In the genomic region with DNA sequence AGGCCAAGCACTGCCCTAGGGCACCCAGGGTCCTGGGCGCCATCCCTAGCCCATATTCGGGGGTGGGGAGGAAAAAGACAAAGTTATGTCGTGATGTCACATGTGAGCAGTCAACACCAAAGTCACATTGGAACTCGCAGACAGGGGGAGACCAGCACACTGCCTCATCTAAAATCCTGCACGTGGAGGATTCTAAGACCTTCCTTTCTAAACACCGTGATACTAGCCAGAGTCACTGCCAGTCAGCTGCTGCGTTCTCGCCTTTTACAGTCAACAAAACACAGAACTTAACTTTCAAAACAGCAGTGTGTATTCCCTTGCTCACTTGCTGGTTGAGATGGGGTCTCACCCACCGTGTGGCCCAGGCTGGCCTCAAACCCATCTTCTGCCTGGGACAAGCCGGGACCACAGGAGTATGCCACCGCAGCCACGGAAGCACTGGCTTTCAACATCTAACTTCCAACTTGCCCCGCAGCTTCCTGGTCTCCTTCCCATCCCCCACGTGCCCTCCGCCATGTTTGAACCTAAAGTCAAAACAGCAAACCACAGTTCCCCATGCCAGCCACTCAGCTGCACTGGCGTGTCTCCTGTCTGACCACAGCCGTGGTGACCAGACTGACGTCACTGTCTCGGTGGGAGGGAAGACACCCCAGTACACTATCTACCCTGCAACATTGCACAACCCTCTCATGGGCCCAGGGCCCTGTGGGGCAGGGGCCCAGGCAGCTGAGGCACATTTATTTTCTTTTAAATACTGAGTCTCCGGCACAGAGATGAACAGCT, we compare ENCODE assay signal across 8 mouse cellular contexts.
DNase-seq lines count a peak whose midpoint lies in the region; ATAC-seq and TF ChIP-seq lines count a peak whose summit lies in the region.

No protein-coding gene starts in this region.

- H3K9ac ChIP-seq in forebrain, embryonic 12.5 days = no peak overlapping the region
- H3K9ac ChIP-seq in forebrain, embryonic 15.5 days (replicated peaks) = no peak overlapping the region
- H3K9ac ChIP-seq in liver, embryonic 14.5 days (replicated peaks) = no peak overlapping the region

- TF ChIP-seq CTCF in liver, embryonic 14.5 days (IDR thresholded peaks at IDR 0.05; ENCODE audit: low read depth) = 0 out of 2 replicates have a peak, but pooled peaks have one; percentile 10

- ATAC-seq in forebrain, embryonic 12.5 days (ENCODE audit: low FRiP score) = no peak
- no peak for ATAC-seq in forebrain, embryonic 15.5 days (replicated peaks)
- ATAC-seq in erythroblast, adult 5-6 weeks (replicated peaks; ENCODE audit: low FRiP score, poor library complexity, severe bottlenecking) = peak; percentile 46; the same call in 1 of the 2 replicates
- peak; percentile 86 to 88 for ATAC-seq in hematopoietic stem cell, adult 5-6 weeks (replicated peaks in 1 of 2; ENCODE audit: insufficient read depth in 1 of 2, low FRiP score in 2 of 2, low TSS enrichment in 1 of 2, low read depth in 1 of 2, poor library complexity in 2 of 2, severe bottlenecking in 2 of 2)
- ATAC-seq in liver, embryonic 14.5 days (ENCODE audit: insufficient read depth) = peak; percentile 79
- peak; percentile 92 for ATAC-seq in neutrophil, adult 5-6 weeks (ENCODE audit: extremely low read depth, insufficient number of reproducible peaks, low FRiP score, poor library complexity, severe bottlenecking)

- DNase-seq in CD4-positive, CD25-positive, alpha-beta regulatory T cell, adult 2 months (ENCODE audit: low read depth, low spot score) = peak; percentile 86
- DNase-seq in liver, embryonic 14.5 days (ENCODE audit: low read depth in 3 of 3, low spot score in 3 of 3) = peak; percentile 45 to 54 (median 45)
- no peak for DNase-seq in cerebellum, postnatal 25 days

- H3K36me3 ChIP-seq in forebrain, embryonic 12.5 days (replicated peaks) = peaks cover 24% of the 10 kb centered on the region; the same call in 1 of the 2 replicates
- H3K36me3 ChIP-seq in forebrain, embryonic 15.5 days = no peaks in the 10 kb centered on the region
- no peaks in the 10 kb centered on the region for H3K36me3 ChIP-seq in liver, embryonic 14.5 days (replicated peaks; ENCODE audit: control insufficient read depth, insufficient read depth, low read depth)

- H3K4me3 ChIP-seq in forebrain, embryonic 12.5 days (replicated peaks) = no peak overlapping the region
- H3K4me3 ChIP-seq in forebrain, embryonic 15.5 days = no peak overlapping the region
- no peak overlapping the region for H3K4me3 ChIP-seq in liver, embryonic 14.5 days (ENCODE audit: insufficient read depth in 1 of 2, low read depth in 2 of 2, low read length in 2 of 2)

- H3K27ac ChIP-seq in forebrain, embryonic 12.5 days = 0 out of 2 replicates have a peak overlapping the region, but pooled peaks have one; percentile 27
- H3K27ac ChIP-seq in forebrain, embryonic 15.5 days (replicated peaks) = no peak overlapping the region
- H3K27ac ChIP-seq in liver, embryonic 14.5 days = no peak overlapping the region

- peaks cover 64% of the 10 kb centered on the region for H3K4me1 ChIP-seq in forebrain, embryonic 12.5 days
- H3K4me1 ChIP-seq in forebrain, embryonic 15.5 days = peaks cover 54% of the 10 kb centered on the region
- H3K4me1 ChIP-seq in liver, embryonic 14.5 days (replicated peaks; ENCODE audit: control insufficient read depth in 2 of 2, insufficient read depth in 2 of 2, low read length in 1 of 2) = peaks cover 13 to 19% of the 10 kb centered on the region in 2 experiments

- TF ChIP-seq EP300 in liver, embryonic 14.5 days (IDR thresholded peaks at IDR 0.05; ENCODE audit: low read depth) = no peak

- H3K27me3 ChIP-seq in forebrain, embryonic 12.5 days = no peaks in the 10 kb centered on the region
- no peaks in the 10 kb centered on the region for H3K27me3 ChIP-seq in forebrain, embryonic 15.5 days
- no peaks in the 10 kb centered on the region for H3K27me3 ChIP-seq in liver, embryonic 14.5 days (ENCODE audit: control insufficient read depth, insufficient read depth, low read length)

- H3K4me2 ChIP-seq in forebrain, embryonic 12.5 days = no peak overlapping the region
- H3K4me2 ChIP-seq in forebrain, embryonic 15.5 days (replicated peaks) = no peak overlapping the region
- peak overlapping the region; percentile 5 for H3K4me2 ChIP-seq in liver, embryonic 14.5 days (ENCODE audit: low read depth)

- 81% methylated on average over 20 of the region's 20 CpGs for WGBS in forebrain, embryonic 12.5 days
- WGBS in forebrain, embryonic 15.5 days = 72% methylated on average over 20 of the region's 20 CpGs
- WGBS in liver, embryonic 14.5 days (ENCODE audit: insufficient replicate concordance) = 26% methylated on average over 20 of the region's 20 CpGs

- H3K9me3 ChIP-seq in forebrain, embryonic 12.5 days = no peaks in the 10 kb centered on the region
- no peaks in the 10 kb centered on the region for H3K9me3 ChIP-seq in forebrain, embryonic 15.5 days
- H3K9me3 ChIP-seq in liver, embryonic 14.5 days (ENCODE audit: control insufficient read depth, low read length) = no peaks in the 10 kb centered on the region

Comparison
In these comparisons a context has a peak if more than half of its experiments do, and no peak if none do; other contexts are left out.
1. ATAC-seq: peak in erythroblast, adult 5-6 weeks (single experiment), hematopoietic stem cell, adult 5-6 weeks (2 of 2), liver, embryonic 14.5 days (single experiment) and neutrophil, adult 5-6 weeks (single experiment); none in forebrain, embryonic 12.5 days (single experiment) and forebrain, embryonic 15.5 days (single experiment).
2. DNase-seq: peak in CD4-positive, CD25-positive, alpha-beta regulatory T cell, adult 2 months (single experiment) and liver, embryonic 14.5 days (3 of 3); none in cerebellum, postnatal 25 days (0 of 2).